Mouse (Mus musculus) CH12.LX (cell line): ENCODE measurements at regions not wholly inside any gene's neighbourhood (a gene's known extent, or its start where the extent isn't known, plus 50 kb on each side); places are given as distances from the start of the nearest gene placed in this dataset.

Source experiments
- DNase-seq: peaks from one replicate; pipeline ENCODE4 v3.0.0-alpha.2; 2013; ENCODE audit errors: extremely low read depth
- H3K27ac ChIP-seq: 2 replicates; pipeline ENCODE4 v1.5.1; 2012; ENCODE audit warnings: low read depth, mild to moderate bottlenecking, control low read depth, moderate library complexity; ENCODE audit not compliant: insufficient read depth
- H3K27me3 ChIP-seq: replicated peaks from 2 replicates; pipeline ENCODE3; 2012; ENCODE audit warnings: inconsistent platforms
- H3K36me3 ChIP-seq, 2 experiments: replicated peaks in 1 of 2; 2 replicates each; pipeline versions ENCODE3 to v1.6.1; 2012; ENCODE audit warnings: inconsistent platforms in 1 of 2, low read length in 1 of 2, mild to moderate bottlenecking in 1 of 2, mixed read lengths in 1 of 2, moderate library complexity in 1 of 2; ENCODE audit not compliant: control insufficient read depth in 1 of 2, insufficient read depth in 1 of 2
- H3K4me1 ChIP-seq, 2 experiments: 2 replicates each; pipeline ENCODE4 v1.6.1; 2012; ENCODE audit warnings: inconsistent platforms in 1 of 2, moderate library complexity in 1 of 2; ENCODE audit not compliant: insufficient read depth in 2 of 2, control insufficient read depth in 1 of 2
- H3K4me2 ChIP-seq: 2 replicates; pipeline ENCODE4 v1.6.1; 2012; ENCODE audit warnings: low read depth, mild to moderate bottlenecking, control low read depth; ENCODE audit not compliant: poor library complexity, insufficient read depth, severe bottlenecking
- H3K4me3 ChIP-seq, 3 experiments: fragments of 150-350 bp in 1 of 3; sonication (generic) in 1 of 3; replicated peaks in 1 of 3; 2 replicates each; pipeline versions ENCODE3 to v1.5.1; 2011 to 2012; ENCODE audit warnings: low read depth in 2 of 3, low read length in 2 of 3, mild to moderate bottlenecking in 2 of 3, moderate library complexity in 2 of 3, control low read depth in 1 of 3, improper control_type of control experiment in 1 of 3, inconsistent platforms in 1 of 3, mixed read lengths in 1 of 3; ENCODE audit not compliant: poor library complexity in 1 of 3
- H3K79me2 ChIP-seq: replicated peaks from 2 replicates; pipeline ENCODE4 v1.6.1; 2012; ENCODE audit warnings: mild to moderate bottlenecking, moderate library complexity; ENCODE audit not compliant: control insufficient read depth, poor library complexity, insufficient read depth, severe bottlenecking; ENCODE audit errors: extremely low read depth
- H3K9ac ChIP-seq: 2 replicates; pipeline ENCODE4 v1.6.1; 2012; ENCODE audit warnings: low read depth, mild to moderate bottlenecking, control low read depth, moderate library complexity; ENCODE audit not compliant: insufficient read depth
- H3K9me3 ChIP-seq: replicated peaks from 2 replicates; pipeline ENCODE3; 2012; ENCODE audit warnings: low read length, inconsistent platforms, mixed read lengths
- BHLHE40 ChIP-seq: IDR thresholded peaks from 2 replicates; pipeline ENCODE4 v1.6.1; 2011; ENCODE audit warnings: mild to moderate bottlenecking, low read depth, low read length, improper control_type of control experiment
- CHD1 ChIP-seq: IDR thresholded peaks from 2 replicates; pipeline ENCODE4 v1.6.1; 2012; ENCODE audit warnings: low read depth, low read length, improper control_type of control experiment, inconsistent platforms
- CHD2 ChIP-seq: IDR thresholded peaks from 2 replicates; pipeline ENCODE4 v1.6.1; 2011; ENCODE audit warnings: low read length, improper control_type of control experiment
- CTCF ChIP-seq, 2 experiments: IDR thresholded peaks in 1 of 2; conservative IDR thresholded peaks in 1 of 2; 2 replicates each; pipeline ENCODE4 v1.5.1; 2011 to 2012; ENCODE audit warnings: low read depth in 2 of 2, low read length in 2 of 2, improper control_type of control experiment in 1 of 2, inconsistent platforms in 1 of 2, mild to moderate bottlenecking in 1 of 2, moderate library complexity in 1 of 2
- ELF1 ChIP-seq: IDR thresholded peaks from 2 replicates; pipeline ENCODE4 v1.6.1; 2014; ENCODE audit warnings: low read depth, mild to moderate bottlenecking, inconsistent platforms, low read length, improper control_type of control experiment
- ETS1 ChIP-seq: conservative IDR thresholded peaks from 2 replicates; pipeline ENCODE4 v1.6.1; 2012; ENCODE audit warnings: low read depth, mild to moderate bottlenecking, inconsistent platforms, low read length, improper control_type of control experiment, moderate library complexity
- HCFC1 ChIP-seq: IDR thresholded peaks from 2 replicates; pipeline ENCODE4 v1.6.1; 2012; ENCODE audit warnings: low read depth, mild to moderate bottlenecking, inconsistent platforms, low read length, improper control_type of control experiment
- IRF4 ChIP-seq: IDR thresholded peaks from 2 replicates; pipeline ENCODE4 v1.6.1; 2014; ENCODE audit warnings: low read depth, mild to moderate bottlenecking, inconsistent platforms, low read length, improper control_type of control experiment
- JUND ChIP-seq: conservative IDR thresholded peaks from 2 replicates; pipeline ENCODE4 v1.6.1; 2011; ENCODE audit warnings: low read depth, low read length, improper control_type of control experiment
- KAT2A ChIP-seq: IDR thresholded peaks from 2 replicates; pipeline ENCODE4 v1.6.1; 2012; ENCODE audit warnings: low read length, improper control_type of control experiment, inconsistent platforms; ENCODE audit not compliant: insufficient replicate concordance
- MAFK ChIP-seq: IDR thresholded peaks from 2 replicates; pipeline ENCODE4 v1.6.1; 2011; ENCODE audit warnings: low read length, improper control_type of control experiment; ENCODE audit not compliant: insufficient replicate concordance
- MAX ChIP-seq: IDR thresholded peaks from 2 replicates; pipeline ENCODE4 v1.6.1; 2011; ENCODE audit warnings: low read length, improper control_type of control experiment
- MXI1 ChIP-seq: IDR thresholded peaks from 2 replicates; pipeline ENCODE4 v1.6.1; 2011; ENCODE audit warnings: mild to moderate bottlenecking, low read depth, low read length, improper control_type of control experiment
- PAX5 ChIP-seq: IDR thresholded peaks from 2 replicates; pipeline ENCODE4 v1.6.1; 2012; ENCODE audit warnings: low read length, inconsistent platforms, mixed read lengths
- POLR2AphosphoS2 ChIP-seq: IDR thresholded peaks from 2 replicates; pipeline ENCODE4 v1.6.1; 2011; ENCODE audit warnings: low read depth, low read length, improper control_type of control experiment
- RAD21 ChIP-seq: IDR thresholded peaks from 2 replicates; pipeline ENCODE4 v1.6.1; 2011; ENCODE audit warnings: low read depth, mild to moderate bottlenecking, low read length, improper control_type of control experiment, moderate library complexity
- SIN3A ChIP-seq: IDR thresholded peaks from 2 replicates; pipeline ENCODE4 v1.6.1; 2012; ENCODE audit warnings: low read length, improper control_type of control experiment, inconsistent platforms
- TBP ChIP-seq: conservative IDR thresholded peaks from 2 replicates; pipeline ENCODE4 v1.6.1; 2011; ENCODE audit warnings: low read depth, low read length, improper control_type of control experiment
- TCF12 ChIP-seq: IDR thresholded peaks from 2 replicates; pipeline ENCODE4 v1.6.1; 2014; ENCODE audit warnings: low read depth, mild to moderate bottlenecking, inconsistent platforms, low read length, improper control_type of control experiment
- UBTF ChIP-seq: IDR thresholded peaks from 2 replicates; pipeline ENCODE4 v1.6.1; 2012; ENCODE audit warnings: low read depth, mild to moderate bottlenecking, inconsistent platforms, low read length, improper control_type of control experiment, moderate library complexity
- USF2 ChIP-seq: conservative IDR thresholded peaks from 2 replicates; pipeline ENCODE4 v1.6.1; 2011; ENCODE audit warnings: low read depth, low read length, improper control_type of control experiment
- dilution Hi-C: fragments of 300-500 bp; cut with MboI; formaldehyde crosslinking; loops from 2 replicates; pipeline ENCODE4 v1.14.3; 2020; ENCODE audit warnings: low sequenced_read_pairs; ENCODE audit not compliant: extremely low pct_unique_long_range_greater_than_20kb, extremely low pct_ligation_motif_present
- in situ Hi-C: fragments of 300-500 bp; cut with MboI; formaldehyde crosslinking; loops from 3 replicates; pipeline ENCODE4 v1.14.3; 2019; ENCODE audit warnings: low sequenced_read_pairs, low pct_ligation_motif_present, low pct_unique_long_range_greater_than_20kb, mixed read lengths

DNA sequence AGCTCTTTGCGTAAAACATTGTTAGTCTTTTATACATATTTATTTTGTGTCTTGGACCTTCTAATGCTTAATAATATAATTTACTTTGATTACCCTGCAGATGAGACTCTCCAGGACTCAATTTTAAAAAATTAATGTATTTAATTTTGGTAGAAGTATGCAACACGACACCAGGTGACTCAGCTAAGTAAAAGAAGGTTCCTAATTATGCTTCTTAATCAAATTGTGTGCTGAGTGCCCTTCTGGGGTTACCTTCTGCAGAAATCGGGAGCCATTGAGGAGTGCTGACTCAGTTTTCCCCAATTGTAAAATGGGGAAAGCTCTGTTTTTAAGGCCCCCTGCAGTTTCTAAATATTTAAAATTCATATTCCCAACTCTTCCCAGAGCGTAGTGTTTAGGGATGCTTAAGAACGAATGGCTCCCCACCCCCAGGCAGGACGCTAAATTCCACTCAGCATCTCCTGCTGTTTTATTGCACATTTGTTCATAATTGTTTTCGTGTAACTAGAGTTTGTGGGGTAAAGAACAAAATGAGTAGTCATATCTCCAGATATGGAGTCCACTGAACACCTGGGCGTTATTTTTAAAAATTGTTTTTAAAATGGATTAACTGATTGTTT is 315.5 kb downstream of the Stim2 start:
- H3K4me1 ChIP-seq: no peaks in the 10 kb centered on the region
- TF ChIP-seq HCFC1: no peak
- no peak for TF ChIP-seq ETS1
- TF ChIP-seq RAD21: no peak
- H3K27me3 ChIP-seq: no peaks in the 10 kb centered on the region
- H3K9me3 ChIP-seq: no peaks in the 10 kb centered on the region
- dilution Hi-C loops: no loop called here
- H3K4me2 ChIP-seq: no peak overlapping the region
- DNase-seq: no peak
- H3K27ac ChIP-seq: no peak overlapping the region
- H3K9ac ChIP-seq: no peak overlapping the region
- in situ Hi-C loops: no loop called here
- no peak overlapping the region for H3K4me3 ChIP-seq
- no peaks in the 10 kb centered on the region for H3K36me3 ChIP-seq
- H3K79me2 ChIP-seq: no peaks in the 10 kb centered on the region

DNA sequence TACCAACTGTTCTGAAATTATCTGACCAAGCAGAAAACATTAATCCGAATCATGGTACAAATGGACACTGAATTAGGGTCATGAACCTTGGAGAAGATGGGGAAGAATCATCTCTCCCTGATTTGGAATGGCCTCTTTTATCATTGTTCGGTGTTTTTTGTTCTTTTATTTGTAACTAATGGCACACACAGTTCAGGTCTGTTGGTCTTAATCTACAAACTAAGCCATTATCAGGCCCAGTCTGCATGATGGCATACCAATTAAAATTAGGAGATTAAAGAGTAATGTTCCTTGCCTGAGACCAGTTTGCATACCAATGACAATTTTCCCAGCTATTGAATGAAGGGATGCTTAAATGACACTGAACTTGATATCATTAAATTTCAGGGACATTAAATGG is 332.1 kb downstream of the Stim2 start:
- Histone ChIP-seq H3K4me2 (no peak overlapping the region), H3K4me1 (no peaks in the 10 kb centered on the region), H3K4me3 (no peak overlapping the region), H3K9ac (no peak overlapping the region), H3K27me3 (no peaks in the 10 kb centered on the region), H3K79me2 (no peaks in the 10 kb centered on the region), H3K27ac (no peak overlapping the region), H3K9me3 (no peaks in the 10 kb centered on the region), H3K36me3 (no peaks in the 10 kb centered on the region)
- in situ Hi-C loops: no loop called here
- no peak for TF ChIP-seq TCF12
- no peak for TF ChIP-seq BHLHE40
- no peak for TF ChIP-seq RAD21
- TF ChIP-seq TBP: no peak
- no peak for TF ChIP-seq ETS1
- TF ChIP-seq PAX5: no peak
- TF ChIP-seq MAX: no peak
- TF ChIP-seq CHD1: no peak
- TF ChIP-seq IRF4: no peak
- no peak for TF ChIP-seq USF2
- no peak for TF ChIP-seq MXI1
- no peak for TF ChIP-seq JUND
- TF ChIP-seq CTCF (conservative IDR thresholded peaks at IDR 0.05 in 1 of 2, IDR thresholded peaks at IDR 0.05 in 1 of 2; ENCODE audit: low read depth in 2 of 2, low read length in 2 of 2): no peak
- no peak for TF ChIP-seq POLR2AphosphoS2
- TF ChIP-seq KAT2A: no peak
- no peak for TF ChIP-seq UBTF
- no peak for TF ChIP-seq MAFK
- TF ChIP-seq CHD2: no peak
- TF ChIP-seq SIN3A: no peak
- no peak for TF ChIP-seq ELF1
- dilution Hi-C loops: no loop called here
- DNase-seq: no peak
